Mouse (Mus musculus): ENCODE results near the gene Gm45799. TPM values are rescaled to one million over a fixed set of nuclear protein-coding genes. Genes with fewer than 3 reads are reported as not detected.

Gm45799 gene
- 13.6 and 14.6 TPM in 2 replicates for polyA plus RNA-seq (2015; fragmentation: Nextera tagmentation; extraction: Ambion mirVana)

DNA sequence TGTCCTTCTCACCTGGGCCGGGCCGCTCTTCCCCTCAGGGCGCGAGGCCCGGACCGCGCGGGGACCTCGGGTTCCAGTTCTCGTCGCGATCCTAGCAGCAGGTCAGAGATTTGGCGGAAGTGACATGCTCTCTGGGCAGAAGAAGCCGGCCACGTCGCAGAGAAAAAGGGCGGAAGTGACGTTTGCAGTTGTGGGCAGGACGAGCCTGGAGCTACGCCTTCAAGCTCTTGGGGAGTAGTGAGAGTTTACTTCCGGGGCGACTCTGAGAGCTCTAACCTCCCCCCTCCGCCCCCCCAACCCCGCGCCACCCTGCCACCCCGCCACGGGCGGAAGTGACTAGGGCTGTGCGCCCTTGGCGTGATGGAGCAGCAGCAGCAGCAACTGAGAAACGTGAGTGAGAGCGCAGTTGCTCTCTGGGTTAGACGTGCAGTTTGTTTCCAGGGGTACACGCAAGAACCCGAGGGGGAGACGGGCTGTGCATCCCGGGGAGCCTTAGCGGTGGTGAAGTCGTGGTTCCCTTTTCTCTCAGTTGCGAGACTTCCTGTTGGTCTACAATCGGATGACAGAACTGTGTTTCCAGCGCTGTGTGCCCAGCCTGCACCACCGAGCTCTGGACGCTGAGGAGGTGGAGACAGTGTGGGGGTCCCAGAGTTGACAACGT, at the start of gene Gm45799, which contains the start of gene Arfip2:
Gene Gm45799, plus strand, starts transcription at position 320 of the 661 bp plus-strand sequence.
Gene Arfip2, minus strand, starts transcription at position 184 of the 661 bp plus-strand sequence.
- Histone ChIP-seq H3K4me2 (ENCODE audit: low read length) (peak within 1 kb of the TSS; percentile 97), H3K9ac (ENCODE audit: low read depth, low read length) (peak within 1 kb of the TSS; percentile 87), H3K9me3 (replicated peaks; ENCODE audit: control insufficient read depth, low read length, poor library complexity, severe bottlenecking) (no peaks in the 10 kb centered on the region), H3K4me1 (ENCODE audit: control insufficient read depth, insufficient read depth, low read length) (peaks cover 21% of the 10 kb centered on the region), H3K4me3 (ENCODE audit: low read depth, low read length) (peak within 1 kb of the TSS; percentile 73), H3K36me3 (ENCODE audit: control insufficient read depth, insufficient read depth, low read length) (peaks cover 6% of the 10 kb centered on the region; the same call in 1 of the 2 replicates), H3K27ac (ENCODE audit: low read length) (peak within 1 kb of the TSS; percentile 85), H3K27me3 (ENCODE audit: control insufficient read depth, insufficient read depth, low read depth, low read length) (no peaks in the 10 kb centered on the region)
- peak; percentile 96 for ATAC-seq
- WGBS = under 1% methylated on average over 45 of the region's 45 CpGs

DNA sequence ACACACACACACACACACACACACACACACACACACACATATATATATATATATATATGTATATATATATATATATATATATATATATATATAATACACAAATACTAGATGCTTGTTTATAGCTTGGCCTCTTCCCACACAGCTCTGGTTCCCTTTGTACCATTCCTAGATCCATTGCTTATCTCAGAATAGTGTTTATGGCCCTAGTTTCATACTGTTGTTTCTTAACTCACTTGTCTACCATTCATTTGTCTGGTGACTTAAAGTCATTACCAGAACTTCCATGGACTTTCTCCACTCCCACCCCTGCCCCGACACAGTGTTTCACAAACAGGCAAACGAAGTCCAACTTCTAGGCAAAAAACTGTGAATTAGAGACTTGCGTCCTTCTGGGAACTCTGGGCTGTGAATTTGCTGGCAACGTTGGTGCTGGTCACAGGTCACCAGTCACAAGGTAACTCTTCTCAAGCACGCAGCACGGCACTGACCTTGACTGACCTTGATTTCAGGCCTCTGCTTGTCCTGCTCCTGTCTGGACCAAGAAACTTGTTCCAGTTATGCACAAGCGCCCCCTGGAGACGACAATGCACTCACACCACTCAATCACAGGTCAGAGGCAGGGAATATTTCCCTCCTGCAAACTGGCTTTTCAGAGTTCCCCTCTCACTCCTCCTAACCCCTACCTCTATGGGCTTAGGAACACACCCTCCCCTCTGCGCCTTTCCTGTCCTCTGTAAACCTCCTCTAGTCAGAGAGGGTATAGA, 37.3 kb upstream of the Gm45799 start:
- Histone ChIP-seq H3K4me2 (ENCODE audit: low read length) (no peak overlapping the region), H3K27me3 (ENCODE audit: control insufficient read depth, insufficient read depth, low read depth, low read length) (no peaks in the 10 kb centered on the region), H3K4me3 (ENCODE audit: low read depth, low read length) (no peak overlapping the region), H3K9me3 (replicated peaks; ENCODE audit: control insufficient read depth, low read length, poor library complexity, severe bottlenecking) (no peaks in the 10 kb centered on the region), H3K4me1 (ENCODE audit: control insufficient read depth, insufficient read depth, low read length) (no peaks in the 10 kb centered on the region), H3K9ac (ENCODE audit: low read depth, low read length) (no peak overlapping the region), H3K36me3 (ENCODE audit: control insufficient read depth, insufficient read depth, low read length) (no peaks in the 10 kb centered on the region), H3K27ac (ENCODE audit: low read length) (no peak overlapping the region)
- ATAC-seq = peak; percentile 43
- 37% methylated on average over 9 of the region's 9 CpGs for WGBS

DNA sequence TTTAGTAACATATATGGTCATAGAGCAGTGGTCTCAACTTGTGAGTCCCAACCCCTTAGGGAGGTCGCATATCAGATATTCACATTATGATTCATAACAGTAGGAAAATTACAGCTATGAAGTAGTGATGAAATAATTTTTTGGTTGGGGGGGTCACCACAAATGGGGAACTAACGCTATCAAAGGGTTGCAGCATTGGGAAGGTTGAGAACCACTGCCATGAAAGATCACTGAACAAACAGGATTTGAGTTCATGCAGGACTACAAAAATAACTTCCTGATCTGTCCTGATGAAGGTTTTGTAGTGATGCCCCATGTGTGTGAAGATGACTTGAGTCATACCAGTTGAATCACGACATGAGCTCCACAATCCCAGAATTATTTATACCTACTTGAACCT, 31.9 kb upstream of the Gm45799 start:
- peaks cover 37% of the 10 kb centered on the region for H3K36me3 ChIP-seq (ENCODE audit: control insufficient read depth, insufficient read depth, low read length)
- H3K27ac ChIP-seq (ENCODE audit: low read length) = no peak overlapping the region
- no peak overlapping the region for H3K4me2 ChIP-seq (ENCODE audit: low read length)
- H3K4me1 ChIP-seq (ENCODE audit: control insufficient read depth, insufficient read depth, low read length) = no peaks in the 10 kb centered on the region
- H3K27me3 ChIP-seq (ENCODE audit: control insufficient read depth, insufficient read depth, low read depth, low read length) = no peaks in the 10 kb centered on the region
- H3K4me3 ChIP-seq (ENCODE audit: low read depth, low read length) = no peak overlapping the region
- H3K9ac ChIP-seq (ENCODE audit: low read depth, low read length) = no peak overlapping the region
- H3K9me3 ChIP-seq (replicated peaks; ENCODE audit: control insufficient read depth, low read length, poor library complexity, severe bottlenecking) = no peaks in the 10 kb centered on the region
- WGBS = 93% methylated on average over 3 of the region's 3 CpGs
- no peak for ATAC-seq

DNA sequence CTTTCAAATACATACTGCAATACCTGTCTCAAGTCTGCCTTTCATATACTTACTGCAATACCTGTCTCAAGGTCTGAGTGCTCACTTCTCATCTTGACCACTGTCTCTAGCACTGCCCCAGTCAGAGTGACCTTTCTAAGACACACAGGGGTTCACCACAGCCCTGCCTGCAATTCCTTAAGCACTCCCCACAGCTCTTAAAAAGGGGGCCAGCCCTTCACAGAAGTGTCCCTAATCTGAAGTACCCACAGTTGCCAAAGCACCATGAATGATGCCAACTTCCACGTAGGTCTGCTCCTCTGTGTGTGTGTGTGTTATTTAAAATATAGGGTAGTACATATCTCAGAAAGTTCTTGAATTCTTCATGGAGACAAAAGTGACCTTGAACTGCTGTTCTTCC, 28.6 kb upstream of the Gm45799 start:
- H3K9me3 ChIP-seq (replicated peaks; ENCODE audit: control insufficient read depth, low read length, poor library complexity, severe bottlenecking) = no peaks in the 10 kb centered on the region
- peaks cover 65% of the 10 kb centered on the region for H3K36me3 ChIP-seq (ENCODE audit: control insufficient read depth, insufficient read depth, low read length)
- H3K27ac ChIP-seq (ENCODE audit: low read length) = no peak overlapping the region
- H3K4me3 ChIP-seq (ENCODE audit: low read depth, low read length) = no peak overlapping the region
- WGBS = 97% methylated on average over 1 of the region's 1 CpGs
- no peak overlapping the region for H3K9ac ChIP-seq (ENCODE audit: low read depth, low read length)
- no peak overlapping the region for H3K4me2 ChIP-seq (ENCODE audit: low read length)
- no peaks in the 10 kb centered on the region for H3K27me3 ChIP-seq (ENCODE audit: control insufficient read depth, insufficient read depth, low read depth, low read length)
- ATAC-seq = no peak
- H3K4me1 ChIP-seq (ENCODE audit: control insufficient read depth, insufficient read depth, low read length) = no peaks in the 10 kb centered on the region

DNA sequence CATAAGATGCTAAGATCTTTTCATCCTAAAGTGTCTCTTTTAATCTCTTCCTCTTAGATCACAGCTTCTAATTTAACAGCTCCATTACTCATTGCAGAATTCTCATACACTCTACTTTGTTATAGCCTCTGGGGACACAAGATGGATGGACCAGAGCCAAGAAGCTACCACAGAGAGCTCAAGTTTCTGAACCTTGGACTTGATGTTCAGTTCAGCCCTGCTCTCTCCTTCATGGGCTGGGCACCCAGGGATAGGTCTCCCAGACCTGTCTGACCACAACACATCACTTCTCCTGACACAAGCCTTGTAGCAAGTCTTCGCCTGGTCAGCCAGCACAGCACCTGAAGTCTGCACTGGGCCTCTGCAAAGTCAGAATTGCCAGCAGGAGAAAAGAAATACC, 26.0 kb upstream of the Gm45799 start:
- peaks cover 83% of the 10 kb centered on the region for H3K36me3 ChIP-seq (ENCODE audit: control insufficient read depth, insufficient read depth, low read length)
- no peak for ATAC-seq
- no peak overlapping the region for H3K4me2 ChIP-seq (ENCODE audit: low read length)
- no peaks in the 10 kb centered on the region for H3K9me3 ChIP-seq (replicated peaks; ENCODE audit: control insufficient read depth, low read length, poor library complexity, severe bottlenecking)
- no peak overlapping the region for H3K9ac ChIP-seq (ENCODE audit: low read depth, low read length)
- no peak overlapping the region for H3K27ac ChIP-seq (ENCODE audit: low read length)
- H3K27me3 ChIP-seq (ENCODE audit: control insufficient read depth, insufficient read depth, low read depth, low read length) = no peaks in the 10 kb centered on the region
- no peaks in the 10 kb centered on the region for H3K4me1 ChIP-seq (ENCODE audit: control insufficient read depth, insufficient read depth, low read length)
- no peak overlapping the region for H3K4me3 ChIP-seq (ENCODE audit: low read depth, low read length)
- 96% methylated on average over 1 of the region's 1 CpGs for whole genome bisulfite sequencing

DNA sequence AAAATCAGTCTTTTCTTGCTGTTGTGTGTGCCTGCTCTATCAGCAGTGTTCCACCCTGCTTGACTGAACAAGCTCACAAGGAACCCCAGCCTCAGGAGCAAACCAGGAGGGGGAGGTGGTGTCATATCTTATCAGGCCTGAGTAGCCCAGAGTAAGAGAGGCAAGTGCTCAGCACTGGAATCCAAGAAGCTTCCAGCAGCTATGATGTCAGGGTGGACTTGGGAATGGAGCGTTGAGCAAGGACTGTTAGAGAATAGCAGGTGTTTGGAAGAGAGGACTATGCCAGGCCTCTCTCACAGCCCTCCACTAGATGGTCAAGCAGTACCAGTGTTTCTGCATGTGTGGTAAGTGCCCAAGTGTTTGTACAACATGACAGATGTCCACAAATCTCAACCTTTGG, 24.6 kb upstream of the Gm45799 start:
- Histone ChIP-seq H3K9ac (ENCODE audit: low read depth, low read length) (no peak overlapping the region), H3K27me3 (ENCODE audit: control insufficient read depth, insufficient read depth, low read depth, low read length) (no peaks in the 10 kb centered on the region), H3K4me2 (ENCODE audit: low read length) (no peak overlapping the region), H3K4me1 (ENCODE audit: control insufficient read depth, insufficient read depth, low read length) (no peaks in the 10 kb centered on the region), H3K27ac (ENCODE audit: low read length) (no peak overlapping the region), H3K4me3 (ENCODE audit: low read depth, low read length) (no peak overlapping the region), H3K36me3 (ENCODE audit: control insufficient read depth, insufficient read depth, low read length) (peaks cover 79% of the 10 kb centered on the region), H3K9me3 (replicated peaks; ENCODE audit: control insufficient read depth, low read length, poor library complexity, severe bottlenecking) (no peaks in the 10 kb centered on the region)
- WGBS = 93% methylated on average over 1 of the region's 1 CpGs
- ATAC-seq = no peak

DNA sequence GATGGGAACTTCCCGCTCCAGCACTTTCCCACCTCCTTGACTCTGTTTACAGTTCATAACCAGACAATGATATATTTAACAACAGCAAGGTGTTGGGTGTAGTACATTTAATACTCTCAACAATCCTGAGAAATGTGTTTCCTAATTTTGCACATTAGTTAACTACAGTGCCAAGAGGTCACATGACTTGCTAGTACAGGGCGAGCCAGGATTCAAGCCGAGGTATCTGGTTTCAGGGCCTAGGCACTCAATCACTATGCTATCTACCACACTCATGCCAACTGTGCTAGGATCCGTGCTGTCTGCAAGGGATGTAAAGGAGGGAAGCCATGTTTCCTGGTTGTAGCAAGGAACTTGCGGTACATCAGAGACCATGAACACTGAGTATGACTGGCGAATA, 23.8 kb upstream of the Gm45799 start:
- WGBS = 94% methylated on average over 6 of the region's 6 CpGs
- no peaks in the 10 kb centered on the region for H3K9me3 ChIP-seq (replicated peaks; ENCODE audit: control insufficient read depth, low read length, poor library complexity, severe bottlenecking)
- ATAC-seq = no peak

DNA sequence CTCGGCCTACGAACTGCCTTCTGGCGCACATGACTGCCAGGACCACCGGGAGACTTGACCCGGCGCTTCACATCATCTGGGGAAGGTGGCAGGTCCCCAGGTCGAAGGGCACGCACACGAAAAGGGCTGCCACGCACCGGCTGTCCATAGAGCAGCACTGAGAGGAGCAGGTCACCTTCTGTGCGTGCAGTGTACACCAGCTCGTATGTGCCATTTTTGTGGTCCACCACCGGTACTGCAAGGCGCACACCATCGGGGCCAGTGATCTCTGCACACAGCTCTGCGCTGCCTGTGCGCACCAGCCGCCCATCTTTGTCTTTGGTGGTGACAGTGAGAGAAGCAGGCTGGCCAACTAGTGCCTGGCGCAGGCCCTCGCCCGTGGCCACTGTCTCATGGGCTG, 22.5 kb upstream of the Gm45799 start:
- Histone ChIP-seq H3K9me3 (replicated peaks; ENCODE audit: control insufficient read depth, low read length, poor library complexity, severe bottlenecking) (no peaks in the 10 kb centered on the region), H3K4me3 (ENCODE audit: low read depth, low read length) (no peak overlapping the region)

More for the DNA sequence above, 23.8 kb upstream of the Gm45799 start:
- no peak overlapping the region for H3K4me2 ChIP-seq (ENCODE audit: low read length)
- no peak overlapping the region for H3K9ac ChIP-seq (ENCODE audit: low read depth, low read length)
- no peak overlapping the region for H3K27ac ChIP-seq (ENCODE audit: low read length)
- no peaks in the 10 kb centered on the region for H3K27me3 ChIP-seq (ENCODE audit: control insufficient read depth, insufficient read depth, low read depth, low read length)
- H3K36me3 ChIP-seq (ENCODE audit: control insufficient read depth, insufficient read depth, low read length) = peaks cover 75% of the 10 kb centered on the region
- no peak overlapping the region for H3K4me3 ChIP-seq (ENCODE audit: low read depth, low read length)
- no peaks in the 10 kb centered on the region for H3K4me1 ChIP-seq (ENCODE audit: control insufficient read depth, insufficient read depth, low read length)

DNA sequence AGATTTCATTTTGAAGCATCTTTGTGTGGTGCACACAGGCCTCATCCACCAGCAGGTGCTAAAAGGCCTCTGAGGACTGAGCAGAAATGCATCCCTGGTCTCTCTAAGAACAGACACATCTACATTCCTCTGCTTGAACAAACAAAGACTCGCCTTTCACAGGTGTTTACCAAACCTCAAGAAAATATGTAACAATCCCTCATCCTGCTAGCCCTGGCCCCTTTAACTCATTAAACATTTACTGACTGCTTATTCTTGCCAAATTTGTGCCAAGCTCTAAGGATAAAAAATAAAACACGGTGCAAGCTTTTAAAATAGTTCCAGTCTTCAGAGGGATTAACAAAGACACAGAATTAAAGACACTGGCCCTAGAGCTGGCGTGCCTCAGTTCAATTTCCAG, 20.7 kb upstream of the Gm45799 start:
- H3K4me3 ChIP-seq (ENCODE audit: low read depth, low read length) = no peak overlapping the region
- H3K27ac ChIP-seq (ENCODE audit: low read length) = no peak overlapping the region
- H3K36me3 ChIP-seq (ENCODE audit: control insufficient read depth, insufficient read depth, low read length) = peaks cover 66% of the 10 kb centered on the region
- no peaks in the 10 kb centered on the region for H3K9me3 ChIP-seq (replicated peaks; ENCODE audit: control insufficient read depth, low read length, poor library complexity, severe bottlenecking)
- no peak overlapping the region for H3K4me2 ChIP-seq (ENCODE audit: low read length)
- ATAC-seq = no peak
- H3K4me1 ChIP-seq (ENCODE audit: control insufficient read depth, insufficient read depth, low read length) = no peaks in the 10 kb centered on the region
- no peak overlapping the region for H3K9ac ChIP-seq (ENCODE audit: low read depth, low read length)
- no peaks in the 10 kb centered on the region for H3K27me3 ChIP-seq (ENCODE audit: control insufficient read depth, insufficient read depth, low read depth, low read length)
- 65% methylated on average over 3 of the region's 3 CpGs for WGBS

More for the DNA sequence above, 22.5 kb upstream of the Gm45799 start:
- Histone ChIP-seq H3K36me3 (ENCODE audit: control insufficient read depth, insufficient read depth, low read length) (peaks cover 74% of the 10 kb centered on the region), H3K27ac (ENCODE audit: low read length) (no peak overlapping the region), H3K4me1 (ENCODE audit: control insufficient read depth, insufficient read depth, low read length) (no peaks in the 10 kb centered on the region), H3K9ac (ENCODE audit: low read depth, low read length) (no peak overlapping the region), H3K27me3 (ENCODE audit: control insufficient read depth, insufficient read depth, low read depth, low read length) (no peaks in the 10 kb centered on the region), H3K4me2 (ENCODE audit: low read length) (no peak overlapping the region)
- ATAC-seq = no peak
- WGBS = 95% methylated on average over 22 of the region's 22 CpGs

All from midbrain, embryonic 16.5 days (tissue).